Mouse (Mus musculus) kidney, adult 2 months (tissue): ENCODE results near the gene Ankrd45.
A peak's percentile ranks its signal among the peaks of the same experiment; 100 is the strongest.

ENCODE experiments used
- CTCF ChIP-seq: fragments of 200-500 bp; conservative IDR thresholded peaks from 2 replicates; pipeline ENCODE4 v1.5.1; 2011; ENCODE audit warnings: low read depth, mild to moderate bottlenecking, control low read depth, low read length, moderate library complexity, mixed read lengths; ENCODE audit not compliant: insufficient read depth, insufficient read length
- POLR2A ChIP-seq: fragments of 200-500 bp; IDR thresholded peaks from one replicate; pipeline ENCODE4 v1.6.1; 2011; ENCODE audit warnings: low read depth, low read length, control low read depth

DNA sequence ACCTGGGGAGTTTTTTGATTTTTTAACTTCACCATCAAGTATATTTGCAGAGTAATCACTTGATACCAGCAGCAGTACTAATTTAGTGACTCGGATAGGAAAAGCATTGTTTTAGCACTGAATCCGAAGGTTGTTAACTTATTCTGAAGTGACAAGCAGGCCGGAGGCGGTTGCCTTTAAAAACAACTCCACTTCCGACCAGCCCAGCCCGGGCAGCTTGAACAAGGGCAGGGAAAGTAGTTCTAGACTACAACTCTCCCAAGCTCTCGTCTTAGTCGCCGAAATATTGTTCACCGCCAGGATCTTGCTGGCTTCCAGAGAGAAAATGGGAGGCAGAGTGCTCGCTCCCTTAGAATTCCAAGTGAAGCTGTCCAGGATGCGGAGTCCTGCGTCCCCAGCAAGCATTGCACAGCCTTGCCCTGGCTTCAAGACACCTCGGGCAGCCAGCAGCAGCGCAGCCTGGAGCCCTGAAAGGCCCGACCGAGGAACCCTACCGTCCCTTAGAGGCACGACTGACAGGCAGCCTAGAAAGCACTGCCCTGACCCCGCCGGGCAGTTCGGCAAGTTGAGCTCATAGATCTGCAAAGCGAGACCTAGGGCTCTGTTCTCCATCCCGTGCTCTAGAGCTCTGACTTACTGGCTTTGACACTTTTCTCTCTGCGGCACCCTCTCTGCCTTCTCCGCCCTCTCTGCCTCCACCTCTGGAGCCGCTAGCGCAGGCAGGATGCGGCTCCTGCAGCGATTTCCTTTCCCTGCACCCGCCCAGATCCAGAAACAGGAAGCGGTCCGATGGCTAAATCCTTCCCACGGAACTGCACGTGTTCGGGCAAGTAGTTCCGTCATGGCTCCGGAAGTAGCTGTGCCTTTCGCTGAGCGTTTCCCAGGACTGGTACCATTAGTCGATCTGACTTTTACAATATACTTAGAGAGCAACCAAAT, 11.5 kb upstream of the Ankrd45 start, which contains the start of gene Klhl20:
- TF ChIP-seq CTCF (no peak), POLR2A (peak; percentile 73)
